Mouse (Mus musculus) urinary bladder, postnatal 0 days (tissue): ENCODE data around the gene Fyn. TPM values are rescaled to one million over a fixed set of nuclear protein-coding genes. Genes with fewer than 3 reads are reported as not detected.

Experiments
- polyA plus RNA-seq: library from polyadenylated mRNA; unstranded; fragments of >200 nt; fragmentation: Nextera tagmentation; extraction: Ambion mirVana; gene quantifications from 2 replicates; pipeline ENCODE4 v1.2.1, GENCODE M21; 2015

Gene Fyn
- 6.4 and 7.0 TPM in 2 replicates for polyA plus RNA-seq

DNA sequence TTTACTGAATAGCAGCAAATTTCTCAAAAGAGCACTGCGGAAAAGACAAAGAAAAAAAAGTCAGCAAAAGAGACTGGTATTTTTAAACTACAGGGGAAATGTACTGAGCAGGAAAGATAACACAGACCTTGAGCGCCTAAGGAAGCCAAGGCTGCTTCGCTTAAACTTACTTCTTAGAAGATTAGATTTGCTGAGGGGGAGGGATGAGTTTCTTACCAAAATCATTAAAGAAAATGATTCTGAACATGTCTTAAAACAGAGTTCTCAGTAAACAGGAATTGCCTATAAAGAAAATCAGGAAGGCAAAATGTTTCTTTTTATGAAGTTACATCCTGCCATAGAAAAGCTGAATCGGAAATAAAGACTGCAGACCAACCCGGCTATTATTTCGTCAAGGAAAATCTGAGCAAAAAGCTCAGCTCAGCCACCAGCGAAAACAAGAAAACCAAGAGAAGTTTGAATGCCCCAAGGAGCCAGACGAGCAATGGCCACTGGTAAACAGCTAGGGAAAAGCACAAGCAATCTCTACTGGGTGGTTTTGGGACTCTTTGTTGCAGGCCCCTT lies at the start of gene Fyn:
Gene Fyn (plus strand): TSS at position 284 of the 564 bp plus-strand sequence.

DNA sequence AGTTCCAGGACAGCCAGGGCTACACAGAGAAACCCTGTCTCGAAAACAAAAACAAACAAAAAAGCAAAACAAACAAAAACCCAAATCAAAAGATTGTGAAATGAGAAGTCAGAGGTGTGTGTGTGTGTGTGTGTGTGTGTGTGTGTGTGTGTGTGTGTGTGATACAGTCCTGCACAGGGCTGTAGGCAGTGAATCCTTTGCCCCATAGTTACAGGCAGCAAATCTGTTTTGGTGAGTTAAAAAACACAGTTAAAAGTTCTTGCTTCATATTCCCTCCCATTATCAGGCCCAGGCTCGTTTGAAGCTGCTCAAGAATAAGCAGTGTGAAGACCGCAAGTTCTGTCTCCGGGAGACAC lies 244.0 kb downstream of the Fyn start, which contains the start of gene Traf3ip2:
Gene Traf3ip2 (plus strand): TSS at position 302 of the 356 bp plus-strand sequence.

Other genes starting within 250 kb of the Fyn start
- 5.9 and 7.1 TPM in 2 replicates for gene Fam229b, start 234.9 kb upstream of the Fyn start, polyA plus RNA-seq
- 2.0 and 4.6 TPM in 2 replicates for gene Tube1, start 234.9 kb upstream of the Fyn start, polyA plus RNA-seq
- gene Ccn6, start 205.1 kb upstream of the Fyn start, polyA plus RNA-seq, result 0.11 TPM in 1 of 2 replicates, not detected in the other
- gene Traf3ip2, start 244.1 kb downstream of the Fyn start, polyA plus RNA-seq, result 30.1 and 33.4 TPM in 2 replicates